Mouse (Mus musculus): ENCODE data around the gene Pdik1l.

Gene Pdik1l

GRCm38 (mm10) chr4:134257198-134258009 lies 30.3 kb downstream of the Pdik1l start:
- DNase-seq: no peak

DNA sequence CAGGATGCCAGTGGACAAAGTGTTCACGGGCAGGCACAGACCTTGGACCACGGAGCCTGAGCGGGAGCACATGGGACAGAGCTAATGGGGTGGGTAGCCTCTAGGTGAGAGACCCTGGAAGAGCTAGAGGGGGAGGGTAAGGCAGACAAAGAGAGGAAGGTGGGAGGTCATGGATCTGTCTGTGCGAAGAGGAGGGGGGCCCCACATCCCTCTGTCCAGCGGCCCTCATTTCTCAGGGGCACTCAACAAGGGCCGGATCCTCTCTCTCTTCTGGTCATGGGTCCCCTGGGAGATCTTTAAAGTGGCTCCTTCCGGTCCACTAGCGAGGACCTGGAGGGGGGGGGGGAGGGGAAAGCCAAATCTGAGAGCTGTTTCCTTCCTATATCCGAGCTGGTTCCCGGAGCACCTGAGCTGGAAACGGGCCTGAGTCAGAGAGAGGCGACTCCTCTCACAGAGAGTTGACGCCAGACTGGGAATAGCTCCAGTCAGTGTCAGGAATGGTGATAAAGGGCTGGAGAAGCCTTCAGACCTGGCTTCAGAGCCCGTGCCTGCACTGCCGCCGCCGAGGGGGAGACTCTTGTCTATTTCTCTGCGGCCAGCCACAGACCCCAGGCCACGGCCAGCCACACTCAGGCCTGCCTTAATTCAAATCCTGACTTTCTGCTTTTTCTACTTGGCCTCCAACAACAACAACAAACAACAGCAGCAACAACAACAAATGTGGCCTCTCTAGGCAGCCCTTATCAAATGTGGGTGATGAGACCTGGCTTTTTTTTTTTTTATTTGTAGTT lies 31.1 kb downstream of the Pdik1l start:
- no peak for DNase-seq

DNA sequence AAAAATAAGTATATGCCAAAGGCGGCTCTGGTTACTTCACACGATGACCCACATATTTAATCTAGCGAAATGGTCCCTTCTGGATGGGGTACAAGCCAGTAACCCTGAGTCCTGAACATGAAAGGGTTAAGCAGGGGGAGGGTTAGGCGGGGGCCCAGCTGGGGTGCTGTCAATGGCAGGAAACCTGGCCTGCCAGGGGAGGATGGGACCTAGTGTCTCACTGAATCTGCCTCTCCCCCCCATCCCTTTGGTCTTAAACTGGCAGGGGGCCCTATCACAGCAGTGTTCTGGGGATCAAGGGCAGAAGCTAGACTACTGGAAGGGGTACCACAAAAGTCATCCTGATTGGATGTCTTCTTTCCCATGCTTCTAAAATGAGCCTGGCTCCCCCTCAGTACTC lies 31.8 kb downstream of the Pdik1l start:
- no peak for DNase-seq

DNA sequence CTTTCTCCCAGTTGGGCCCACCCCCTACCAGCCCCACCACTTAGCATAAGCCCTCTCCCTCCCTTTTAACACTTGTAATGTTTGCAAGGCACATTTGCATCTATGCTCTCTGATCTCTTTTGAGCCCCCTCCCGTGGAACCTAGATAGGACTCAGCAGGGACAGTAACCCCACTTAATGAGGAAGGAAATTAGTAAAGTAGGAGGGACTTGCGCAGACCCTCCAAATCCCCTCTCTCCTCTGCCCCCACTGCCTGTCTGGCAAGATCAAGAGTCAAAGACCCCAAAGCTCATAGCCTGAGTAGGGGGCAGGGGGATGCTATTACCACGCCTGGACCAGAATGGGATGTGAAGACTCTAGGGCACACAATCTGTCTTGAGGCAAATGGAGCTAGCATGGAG lies 32.9 kb downstream of the Pdik1l start:
- no peak for DNase-seq

DNA sequence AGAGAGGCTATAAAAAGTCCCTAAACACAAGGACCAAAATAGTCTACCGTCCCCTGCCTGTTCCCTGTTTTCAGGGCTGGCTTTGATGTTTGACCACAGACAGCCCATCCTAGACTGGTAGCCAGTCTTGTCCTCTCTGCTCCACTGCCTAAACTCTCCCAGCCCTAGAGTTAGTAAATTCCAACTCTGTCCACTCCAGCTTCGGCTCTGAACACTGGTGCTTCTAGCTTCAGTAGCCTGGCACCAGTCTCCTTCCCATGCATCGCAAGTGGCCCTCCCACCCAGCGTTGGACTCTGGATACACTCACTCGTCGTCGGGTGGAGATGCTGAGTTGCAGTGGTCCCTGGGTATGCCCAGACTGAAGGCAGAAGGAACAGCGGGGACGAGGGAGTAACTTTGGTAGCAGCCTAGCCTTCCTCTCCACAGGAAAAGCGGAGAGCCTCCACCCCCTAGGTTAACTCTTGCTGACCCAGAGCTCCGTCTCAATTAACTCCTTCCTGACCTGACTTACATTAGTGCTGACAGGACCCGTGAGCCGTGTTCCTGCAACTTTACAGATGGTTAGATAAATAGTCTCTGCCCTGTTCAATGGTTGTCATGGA lies 33.9 kb downstream of the Pdik1l start, which contains the start of gene Grrp1:
TSS of gene Grrp1 (minus strand) at position 385 of the 603 bp plus-strand sequence.
- DNase-seq: no peak

- no peak for DNase-seq
Observed at GRCm38 (mm10) chr4:134252911-134253721, 34.6 kb downstream of the Pdik1l start.

DNA sequence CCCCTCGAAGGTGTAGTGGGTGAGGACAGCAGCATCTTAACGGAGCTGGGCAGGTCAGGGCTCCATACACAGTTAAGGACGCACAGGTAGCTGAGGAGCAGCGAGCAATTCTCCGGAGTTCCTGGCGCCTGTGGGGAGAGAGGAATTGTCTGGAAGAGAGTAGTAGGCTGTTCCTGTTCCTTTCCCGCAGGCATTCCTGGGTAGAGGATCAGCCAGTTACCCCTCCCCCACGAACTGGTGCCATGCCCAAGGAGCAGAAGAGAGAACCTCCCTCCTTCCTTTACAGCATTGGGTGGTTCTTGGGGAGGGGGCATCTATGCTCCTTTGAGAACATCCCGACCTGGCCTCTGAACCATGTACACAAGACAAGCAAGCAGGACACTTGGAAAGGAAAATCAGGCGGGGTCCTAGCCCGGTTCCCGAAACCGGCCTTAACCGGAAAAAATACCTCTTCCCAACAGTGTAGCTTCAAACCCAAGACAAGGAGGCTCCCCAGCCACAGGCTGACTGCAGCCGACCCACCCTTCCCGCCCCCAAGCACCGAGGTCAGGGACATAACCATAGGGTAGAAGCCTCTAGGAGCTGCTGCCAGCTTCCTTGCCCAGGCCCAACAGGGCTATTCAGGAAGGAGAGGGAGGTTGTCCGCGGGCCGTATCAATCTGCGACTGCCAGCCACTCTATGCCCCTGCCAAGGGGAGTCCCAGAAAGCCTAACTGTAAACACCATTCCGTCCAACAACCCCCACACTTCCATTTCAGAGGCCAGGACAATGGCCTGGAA lies 35.4 kb downstream of the Pdik1l start:
- DNase-seq: no peak

- peak in 1 of 2 experiments; percentile 22 for DNase-seq
Observed at GRCm38 (mm10) chr4:134251241-134252130, 36.2 kb downstream of the Pdik1l start.

DNA sequence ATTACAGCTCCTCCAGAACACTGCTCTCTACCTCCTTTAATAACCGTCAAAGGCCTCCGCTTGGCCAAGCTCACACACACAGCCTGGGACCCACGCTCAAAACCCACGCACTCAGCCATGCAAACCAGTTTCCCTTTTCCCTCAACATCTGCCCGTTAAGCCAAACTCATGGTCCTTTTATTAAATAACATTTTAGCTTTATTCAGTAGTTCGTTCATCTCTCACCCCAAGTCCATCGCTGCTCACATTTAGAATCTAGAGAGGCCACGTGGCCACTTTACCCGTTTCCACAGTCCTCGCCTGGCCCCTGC lies 36.8 kb downstream of the Pdik1l start:
- no peak for DNase-seq

DNA sequence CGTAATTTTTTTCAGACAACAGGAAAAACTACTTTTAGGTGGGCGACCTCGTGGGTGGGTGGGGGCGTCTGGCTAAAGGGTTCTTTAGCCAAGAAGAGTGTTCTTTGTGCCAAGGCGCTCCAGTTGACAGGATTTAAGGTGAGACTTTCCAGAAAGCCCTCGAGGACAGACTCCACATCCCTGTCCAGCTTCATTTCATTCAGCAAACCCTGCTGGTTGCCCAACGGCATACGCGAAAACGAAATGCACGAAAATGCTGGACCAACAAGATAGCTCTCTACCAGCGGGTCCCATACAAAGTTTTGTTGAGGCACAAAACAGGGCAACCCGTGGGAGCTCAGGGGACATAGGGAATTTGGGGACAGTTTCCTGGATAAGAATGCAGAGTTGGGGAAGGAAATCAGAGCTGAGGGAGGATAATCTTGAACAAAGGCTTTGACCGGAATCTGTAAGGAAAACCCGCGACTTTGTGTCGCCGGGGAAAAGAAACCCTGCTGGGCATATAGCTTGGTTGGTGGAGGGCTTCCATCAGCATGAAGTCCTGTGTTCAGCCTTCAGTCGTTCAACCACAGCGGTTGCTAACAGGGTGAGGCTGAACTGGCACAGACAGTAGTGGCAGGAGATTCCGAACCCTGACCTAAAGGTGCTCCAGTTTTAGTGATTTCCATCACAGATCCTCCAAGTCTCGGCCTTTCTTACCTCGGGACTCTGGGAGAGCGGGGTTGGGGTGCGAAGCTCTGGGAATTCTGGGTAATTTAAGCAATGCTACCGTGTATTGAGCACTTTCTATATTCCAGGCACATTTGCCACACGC lies 37.4 kb downstream of the Pdik1l start:
- DNase-seq: no peak

DNA sequence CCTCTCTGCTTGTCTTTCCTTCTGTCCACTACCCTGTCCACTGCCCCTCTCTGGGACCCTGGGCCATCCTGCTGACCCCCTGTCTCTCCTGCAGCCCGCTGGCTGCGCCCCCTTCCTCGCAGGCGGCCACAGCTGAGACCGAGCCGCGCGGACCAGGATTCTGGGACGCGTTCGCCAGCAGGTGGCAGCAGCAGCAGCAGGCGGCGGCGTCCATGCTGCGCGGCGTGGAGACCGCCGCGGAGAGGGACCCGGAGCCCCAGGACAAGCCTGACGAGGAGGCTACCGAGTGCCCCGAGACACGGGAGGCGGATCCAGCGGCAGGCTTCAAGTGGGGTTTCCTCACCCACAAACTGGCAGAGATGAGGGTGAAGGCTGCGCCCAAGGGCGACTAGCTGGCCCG lies 38.0 kb downstream of the Pdik1l start:
- DNase-seq: peak; percentile 59 to 69

DNA sequence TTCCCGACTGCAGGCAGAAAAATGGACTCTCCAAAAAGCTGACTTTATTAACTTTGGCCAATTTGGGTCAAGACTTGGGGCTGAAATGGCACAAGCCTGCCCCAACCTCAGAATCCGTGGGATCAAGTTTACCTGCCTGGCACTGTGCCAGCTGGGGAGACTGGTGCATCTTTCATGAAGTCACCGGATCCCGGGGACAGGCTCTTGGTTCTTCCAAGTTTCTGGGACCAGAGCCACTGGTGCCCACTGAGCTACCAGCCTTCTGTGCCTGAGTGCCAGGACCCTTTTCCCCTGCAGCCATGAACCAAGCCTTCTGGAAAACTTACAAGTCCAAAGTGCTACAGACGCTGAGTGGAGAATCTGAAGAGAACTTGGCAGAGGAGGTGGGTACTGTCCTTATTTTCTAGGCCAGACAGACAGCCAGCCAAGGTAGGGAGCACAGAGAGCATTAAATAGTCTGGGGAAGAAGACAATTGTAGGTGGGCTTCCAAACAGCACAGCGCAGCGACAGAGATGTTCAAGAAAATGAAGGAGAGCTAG lies 40.9 kb downstream of the Pdik1l start, which contains the start of gene Gm30191:
TSS of gene Gm30191 (plus strand) at position 217 of the 540 bp plus-strand sequence.
- peak; percentile 19 to 28 for DNase-seq

DNA sequence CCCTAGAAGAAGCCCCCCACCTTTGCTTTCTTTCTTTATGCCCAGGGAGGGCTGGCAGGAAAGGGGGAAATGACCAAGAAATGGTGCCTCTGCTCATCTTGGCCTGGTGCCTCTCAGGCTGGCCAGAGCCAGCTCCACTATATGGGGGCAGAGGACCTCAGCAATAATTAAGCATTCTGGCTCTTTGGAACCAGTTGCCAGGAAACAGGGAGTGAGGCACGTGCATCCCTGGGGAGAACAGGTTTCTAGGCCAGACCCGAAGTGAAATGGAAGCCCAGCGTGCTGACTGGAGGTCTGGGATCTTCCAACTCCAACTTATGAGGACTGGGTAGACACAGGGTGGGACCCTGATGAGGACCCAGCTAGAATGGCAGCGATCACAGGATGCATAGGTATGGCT lies 41.4 kb downstream of the Pdik1l start:
- no peak for DNase-seq

DNA sequence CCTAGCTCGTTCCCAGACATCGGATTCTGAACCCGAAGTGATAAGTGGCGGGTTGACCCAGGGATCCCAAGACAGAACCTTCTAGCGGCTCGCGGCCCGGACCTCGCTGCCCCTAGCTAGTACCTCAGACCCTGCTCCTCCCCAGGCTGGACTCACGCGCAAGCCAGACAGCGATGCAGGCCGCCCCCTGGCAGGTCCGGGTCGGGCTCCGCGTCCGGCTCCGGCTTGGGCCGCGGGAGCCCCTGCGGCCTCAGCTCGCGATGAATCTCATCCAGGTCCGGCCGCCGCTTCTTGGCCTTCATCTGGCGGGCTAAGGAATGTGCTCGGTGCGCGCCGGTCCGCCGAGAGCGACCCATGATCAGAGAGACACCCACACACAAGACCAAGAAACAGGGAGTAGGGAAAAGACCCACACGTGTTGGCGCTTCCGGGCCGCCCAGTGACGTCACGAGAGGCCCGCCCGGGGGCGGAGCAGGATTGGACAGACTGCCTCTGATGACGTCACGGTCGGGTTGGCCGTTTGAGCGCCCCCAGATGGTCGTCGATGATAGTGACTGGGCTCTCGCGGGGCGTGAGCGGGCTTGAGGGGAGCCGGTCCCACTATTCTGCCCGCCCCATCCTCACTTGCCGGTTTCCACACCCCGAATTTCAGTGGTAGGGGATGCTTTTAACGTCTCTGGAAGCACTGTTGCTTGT lies 42.4 kb downstream of the Pdik1l start, which contains the start of gene Zfp593:
TSS of gene Zfp593 (minus strand) at position 445 of the 696 bp plus-strand sequence.
- peak; percentile 96 for DNase-seq

- DNase-seq: no peak
Observed at GRCm38 (mm10) chr4:134243516-134244250, 44.0 kb downstream of the Pdik1l start, which contains the start of gene E130218I03Rik. Gene E130218I03Rik, plus strand, starts transcription at chr4:134243662.

GRCm38 (mm10) chr4:134238686-134239085 lies 49.0 kb downstream of the Pdik1l start:
- peak in 1 of 2 experiments; percentile 33 for DNase-seq

DNA sequence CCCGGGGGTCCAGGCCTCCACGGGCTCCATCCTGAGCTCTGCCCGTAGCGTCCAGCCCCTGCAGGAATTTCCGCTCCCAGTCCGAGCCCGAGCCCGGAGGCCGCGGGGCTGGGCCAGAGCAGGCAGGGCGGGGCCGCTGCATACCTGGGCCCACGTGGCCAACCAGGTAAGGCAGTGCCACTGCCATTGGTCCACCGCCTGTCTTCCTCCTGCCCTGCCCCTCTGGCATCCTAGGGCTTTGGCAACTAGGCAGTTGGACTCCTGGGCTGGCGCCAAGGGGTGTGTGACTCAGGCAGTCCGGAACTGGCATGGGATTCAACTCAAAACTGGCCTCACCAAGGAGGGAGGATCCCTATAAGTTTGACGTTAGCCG lies 49.4 kb downstream of the Pdik1l start, which contains the start of gene Cnksr1:
TSS of gene Cnksr1 (minus strand) at position 121 of the 373 bp plus-strand sequence.
- DNase-seq: peak; percentile 74 to 82

Measured in cerebellum, postnatal 36 days (tissue).